Mouse (Mus musculus): ENCODE data around the gene Fam178b.

GRCm38 (mm10) chr1:36596114-36596513 is 86.9 kb downstream of the Fam178b start:
- TF ChIP-seq POLR2A (IDR thresholded peaks at IDR 0.05; ENCODE audit: borderline replicate concordance, extremely low read depth, insufficient read depth, insufficient read length, poor library complexity, severe bottlenecking) (no peak), CTCF (IDR thresholded peaks at IDR 0.05; ENCODE audit: borderline replicate concordance, extremely low read depth, insufficient read depth, insufficient read length) (no peak)

All from brain, embryonic 14.5 days (tissue).